ENCODE assay signal across 12 mouse cellular contexts in the genomic region with DNA sequence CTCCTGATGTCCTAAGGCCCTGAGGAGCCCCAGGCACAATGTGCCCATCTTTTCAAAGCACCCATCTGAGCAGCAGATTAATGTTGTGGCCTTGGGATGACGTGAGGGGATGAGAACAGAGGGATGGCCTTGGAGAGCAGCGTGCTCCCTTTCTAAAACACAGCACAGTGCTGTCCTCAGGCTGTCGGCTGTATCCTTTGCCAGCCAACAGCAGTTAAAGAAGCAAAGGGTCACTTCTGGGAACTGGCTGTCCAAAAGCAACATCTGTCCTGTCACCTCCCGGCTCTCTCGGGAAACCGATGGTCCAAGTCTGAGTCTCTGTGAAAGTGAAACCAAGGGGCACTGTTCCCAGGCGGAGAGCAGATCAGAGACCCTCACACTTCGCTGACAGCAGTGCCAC. TPM values are rescaled to one million over a fixed set of nuclear protein-coding genes. Genes with fewer than 3 reads are reported as not detected.
A peak's percentile ranks its signal among the peaks of the same experiment; 100 is the strongest.
DNase-seq lines count a peak whose midpoint lies in the region; ATAC-seq and TF ChIP-seq lines count a peak whose summit lies in the region.
"Had no signal": no experiment of that assay in that cellular context is flagged by ENCODE, and none has a peak within 500 bp of the region (broad histone marks: within the 10 kb centered on the region; RNA-seq: fewer than 3 reads in every experiment).

No protein-coding gene starts in this region.

- H3K9me3 ChIP-seq in kidney, postnatal 0 days (replicated peaks; ENCODE audit: low read length) = no peaks in the 10 kb centered on the region
- H3K9me3 ChIP-seq in forebrain, embryonic 15.5 days = no peaks in the 10 kb centered on the region
- H3K9me3 ChIP-seq: forebrain, embryonic 13.5 days had no signal

- ATAC-seq in kidney, postnatal 0 days (replicated peaks; ENCODE audit: low FRiP score, low read depth) = no peak
- ATAC-seq in forebrain, embryonic 15.5 days (replicated peaks) = no peak
- ATAC-seq: forebrain, embryonic 13.5 days; inflammation-experienced regulatory T-cells, adult 6 months had no signal

- H3K9ac ChIP-seq in kidney, postnatal 0 days (ENCODE audit: low read depth, low read length) = no peak overlapping the region
- H3K9ac ChIP-seq in forebrain, embryonic 15.5 days (replicated peaks) = no peak overlapping the region
- H3K9ac ChIP-seq: forebrain, embryonic 13.5 days; liver, embryonic 14.5 days had no signal

- H3K4me1 ChIP-seq in kidney, postnatal 0 days (replicated peaks; ENCODE audit: insufficient read depth, low read length) = no peaks in the 10 kb centered on the region
- H3K4me1 ChIP-seq in forebrain, embryonic 15.5 days = peaks cover 14% of the 10 kb centered on the region; the same call in 1 of the 2 replicates

- no peaks in the 10 kb centered on the region for H3K27me3 ChIP-seq in kidney, postnatal 0 days (ENCODE audit: insufficient read depth, low read length)
- no peaks in the 10 kb centered on the region for H3K27me3 ChIP-seq in forebrain, embryonic 15.5 days
- H3K27me3 ChIP-seq: forebrain, embryonic 13.5 days had no signal

- TF ChIP-seq CTCF in kidney, postnatal 0 days (IDR thresholded peaks at IDR 0.05; ENCODE audit: low read depth) = no peak

- WGBS in kidney, postnatal 0 days = 31% methylated on average over 8 of the region's 8 CpGs
- WGBS in forebrain, embryonic 15.5 days = 79% methylated on average over 8 of the region's 8 CpGs

- peak overlapping the region; percentile 16; the same call in 1 of the 2 replicates for H3K4me3 ChIP-seq in kidney, postnatal 0 days (replicated peaks; ENCODE audit: low read depth, low read length)
- no peak overlapping the region for H3K4me3 ChIP-seq in forebrain, embryonic 15.5 days
- H3K4me3 ChIP-seq: forebrain, embryonic 13.5 days had no signal

- no peaks in the 10 kb centered on the region for H3K36me3 ChIP-seq in kidney, postnatal 0 days (ENCODE audit: insufficient read depth, low read length)
- no peaks in the 10 kb centered on the region for H3K36me3 ChIP-seq in forebrain, embryonic 15.5 days

- H3K4me2 ChIP-seq in kidney, postnatal 0 days (ENCODE audit: low read length) = peak overlapping the region; percentile 46
- H3K4me2 ChIP-seq in forebrain, embryonic 15.5 days (replicated peaks) = no peak overlapping the region
- H3K4me2 ChIP-seq: forebrain, embryonic 13.5 days had no signal

- peak; percentile 7 for DNase-seq in kidney, adult 9 months
- DNase-seq in kidney, postnatal 4 days = no peak
- DNase-seq in adrenal gland, postnatal 25 days = peak; percentile 42
- DNase-seq in kidney, postnatal 0 days (ENCODE audit: low spot score) = no peak
- DNase-seq in skeletal muscle tissue, adult 2 months (ENCODE audit: low read depth, low spot score) = peak; percentile 21
- no peak for DNase-seq in thymus, postnatal 14 days
- DNase-seq: embryo, embryonic 11 days; thymus, postnatal 4 days had no signal

- H3K27ac ChIP-seq in kidney, postnatal 0 days = no peak overlapping the region
- no peak overlapping the region for H3K27ac ChIP-seq in forebrain, embryonic 15.5 days (replicated peaks)
- H3K27ac ChIP-seq: forebrain, embryonic 13.5 days; liver, embryonic 14.5 days had no signal

RNA-seq across cellular contexts. Expression of gene Neo1, which starts 20.0 kb away (rescaled TPM):
- total RNA-seq in adrenal gland, postnatal 25 days (2021) = 56.7 and 63.5 TPM in 2 replicates
- 22.4 and 25.3 TPM in 2 replicates for polyA plus RNA-seq in kidney, postnatal 0 days (2015; fragmentation: Nextera tagmentation; extraction: Ambion mirVana)
- 58.4 and 59.7 TPM in 2 replicates for polyA plus RNA-seq in forebrain, embryonic 15.5 days (2015; fragmentation: Nextera tagmentation; extraction: Ambion mirVana)

Comparison
In these comparisons a context has a peak if more than half of its experiments do, and no peak if none do; other contexts are left out.
1. DNase-seq: peak in kidney, adult 9 months (single experiment), adrenal gland, postnatal 25 days (single experiment) and skeletal muscle tissue, adult 2 months (single experiment); none in kidney, postnatal 4 days (0 of 2), kidney, postnatal 0 days (single experiment) and thymus, postnatal 14 days (single experiment).